In the genomic region with DNA sequence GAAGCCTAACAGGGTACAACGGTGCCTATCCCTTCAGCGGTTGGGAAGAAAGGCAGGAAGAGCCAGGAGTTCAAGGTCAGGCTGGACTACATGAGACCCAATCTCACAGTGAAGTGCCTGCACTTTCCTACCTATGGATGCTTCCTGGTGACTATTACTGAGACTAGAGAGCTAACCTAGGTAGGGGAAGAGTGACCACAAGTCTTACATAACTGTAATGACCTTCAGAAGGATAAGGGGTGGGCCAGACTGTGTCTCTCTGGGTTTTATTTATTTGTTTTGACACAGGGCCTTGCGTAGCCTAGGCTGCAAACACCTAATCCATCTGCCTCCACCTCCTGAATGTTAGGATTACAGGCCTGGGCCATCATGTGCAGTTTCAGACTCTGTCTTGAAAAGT, we compare ENCODE assay signal across 13 mouse cellular contexts. TPM values are rescaled to one million over a fixed set of nuclear protein-coding genes. Genes with fewer than 3 reads are reported as not detected.
DNase-seq lines count a peak whose midpoint lies in the region; ATAC-seq and TF ChIP-seq lines count a peak whose summit lies in the region.
"Had no signal": no experiment of that assay in that cellular context is flagged by ENCODE, and none has a peak within 500 bp of the region (broad histone marks: within the 10 kb centered on the region; RNA-seq: fewer than 3 reads in every experiment).

No protein-coding gene starts in this region.

- 0 out of 2 replicates have a peak overlapping the region, but pooled peaks have one; percentile 60 for H3K27ac ChIP-seq in heart, embryonic 10.5 days
- H3K27ac ChIP-seq in heart, embryonic 11.5 days (ENCODE audit: low read depth, low read length): no peak overlapping the region
- H3K27ac ChIP-seq in liver, embryonic 15.5 days (replicated peaks): 0 out of 2 replicates have a peak overlapping the region, but pooled peaks have one; percentile 14
- 0 out of 2 replicates have a peak overlapping the region, but pooled peaks have one; percentile 33 for H3K27ac ChIP-seq in intestine, embryonic 14.5 days (ENCODE audit: low read depth)
- peak overlapping the region; percentile 85 for H3K27ac ChIP-seq in liver, postnatal 0 days (ENCODE audit: low read depth)
- H3K27ac ChIP-seq: embryonic facial prominence, embryonic 12.5 days; heart, adult 2 months; limb, embryonic 15.5 days; midbrain, embryonic 12.5 days had no signal

- H3K9me3 ChIP-seq in heart, embryonic 10.5 days: no peaks in the 10 kb centered on the region
- H3K9me3 ChIP-seq in heart, embryonic 11.5 days (replicated peaks; ENCODE audit: control insufficient read depth, low read length): no peaks in the 10 kb centered on the region
- no peaks in the 10 kb centered on the region for H3K9me3 ChIP-seq in liver, embryonic 15.5 days (replicated peaks)
- H3K9me3 ChIP-seq in intestine, embryonic 14.5 days (ENCODE audit: control insufficient read depth, low read length): no peaks in the 10 kb centered on the region
- H3K9me3 ChIP-seq in liver, postnatal 0 days (ENCODE audit: low read length): no peaks in the 10 kb centered on the region
- H3K9me3 ChIP-seq: embryonic facial prominence, embryonic 12.5 days; heart, embryonic 15.5 days; limb, embryonic 15.5 days; midbrain, embryonic 12.5 days had no signal

- peaks cover 67% of the 10 kb centered on the region for H3K4me1 ChIP-seq in heart, embryonic 10.5 days
- peaks cover 33% of the 10 kb centered on the region for H3K4me1 ChIP-seq in heart, embryonic 11.5 days (ENCODE audit: control insufficient read depth, insufficient read depth, low read length)
- peaks cover 33% of the 10 kb centered on the region for H3K4me1 ChIP-seq in liver, embryonic 15.5 days (replicated peaks)
- peaks cover 40% of the 10 kb centered on the region for H3K4me1 ChIP-seq in intestine, embryonic 14.5 days (replicated peaks; ENCODE audit: control insufficient read depth, insufficient read depth, low read length)
- peaks cover 41% of the 10 kb centered on the region for H3K4me1 ChIP-seq in liver, postnatal 0 days (ENCODE audit: insufficient read depth)

- no peak overlapping the region for H3K4me3 ChIP-seq in heart, embryonic 10.5 days
- H3K4me3 ChIP-seq in heart, embryonic 11.5 days (ENCODE audit: low read depth, low read length): no peak overlapping the region
- H3K4me3 ChIP-seq in liver, embryonic 15.5 days (replicated peaks): no peak overlapping the region
- no peak overlapping the region for H3K4me3 ChIP-seq in intestine, embryonic 14.5 days (ENCODE audit: low read depth, low read length)
- no peak overlapping the region for H3K4me3 ChIP-seq in liver, postnatal 0 days (ENCODE audit: low read depth, low read length)
- H3K4me3 ChIP-seq: embryonic facial prominence, embryonic 12.5 days; heart, adult 2 months; heart, embryonic 15.5 days; midbrain, embryonic 12.5 days had no signal

- no peaks in the 10 kb centered on the region for H3K36me3 ChIP-seq in heart, embryonic 10.5 days
- no peaks in the 10 kb centered on the region for H3K36me3 ChIP-seq in heart, embryonic 11.5 days (ENCODE audit: control insufficient read depth, insufficient read depth, low read length)
- H3K36me3 ChIP-seq in liver, embryonic 15.5 days (replicated peaks): no peaks in the 10 kb centered on the region
- no peaks in the 10 kb centered on the region for H3K36me3 ChIP-seq in intestine, embryonic 14.5 days (ENCODE audit: control insufficient read depth, insufficient read depth, low read length)
- no peaks in the 10 kb centered on the region for H3K36me3 ChIP-seq in liver, postnatal 0 days (replicated peaks; ENCODE audit: insufficient read depth, low read length)
- H3K36me3 ChIP-seq: embryonic facial prominence, embryonic 12.5 days; heart, embryonic 15.5 days; limb, embryonic 15.5 days; midbrain, embryonic 12.5 days had no signal

- TF ChIP-seq EP300 in liver, postnatal 0 days (IDR thresholded peaks at IDR 0.05; ENCODE audit: low read depth): no peak

- peaks cover 86% of the 10 kb centered on the region for H3K27me3 ChIP-seq in heart, embryonic 10.5 days (ENCODE audit: insufficient read depth, poor library complexity, severe bottlenecking)
- H3K27me3 ChIP-seq in heart, embryonic 11.5 days (ENCODE audit: control insufficient read depth, insufficient read depth, low read length): peaks cover 35% of the 10 kb centered on the region
- peaks cover 84% of the 10 kb centered on the region for H3K27me3 ChIP-seq in liver, embryonic 15.5 days
- peaks cover 31% of the 10 kb centered on the region for H3K27me3 ChIP-seq in intestine, embryonic 14.5 days (replicated peaks; ENCODE audit: control insufficient read depth, insufficient read depth, low read length)
- peaks cover 35% of the 10 kb centered on the region for H3K27me3 ChIP-seq in liver, postnatal 0 days (ENCODE audit: insufficient read depth, low read length)

- TF ChIP-seq CTCF in liver, postnatal 0 days (IDR thresholded peaks at IDR 0.05; ENCODE audit: low read depth): no peak

- no peak for ATAC-seq in heart, embryonic 11.5 days (replicated peaks; ENCODE audit: insufficient number of reproducible peaks, low FRiP score, low TSS enrichment)
- no peak for ATAC-seq in liver, embryonic 15.5 days (ENCODE audit: insufficient read depth)
- no peak for ATAC-seq in intestine, embryonic 14.5 days (replicated peaks; ENCODE audit: low FRiP score, low TSS enrichment, low read depth)
- no peak for ATAC-seq in liver, postnatal 0 days

- DNase-seq in heart, embryonic 10.5 days (ENCODE audit: low spot score): no peak
- no peak for DNase-seq in liver
- no peak for DNase-seq in intestine, embryonic 14.5 days (ENCODE audit: low spot score)
- DNase-seq in liver, postnatal 0 days: no peak
- no peak for DNase-seq in layer of hippocampus, adult 9-10 months (ENCODE audit: low spot score)

- H3K4me2 ChIP-seq in heart, embryonic 11.5 days: no peak overlapping the region
- H3K4me2 ChIP-seq in liver, embryonic 15.5 days: no peak overlapping the region
- no peak overlapping the region for H3K4me2 ChIP-seq in intestine, embryonic 14.5 days (ENCODE audit: low read length)
- no peak overlapping the region for H3K4me2 ChIP-seq in liver, postnatal 0 days (ENCODE audit: low read depth, low read length)
- H3K4me2 ChIP-seq: heart, embryonic 15.5 days; midbrain, embryonic 12.5 days had no signal

- 74% methylated on average over 3 of the region's 3 CpGs for WGBS in heart, embryonic 10.5 days
- 59% methylated on average over 3 of the region's 3 CpGs for WGBS in heart, embryonic 11.5 days (ENCODE audit: insufficient replicate concordance)
- WGBS in liver, embryonic 15.5 days (ENCODE audit: insufficient replicate concordance): 44% methylated on average over 3 of the region's 3 CpGs
- 62% methylated on average over 3 of the region's 3 CpGs for WGBS in intestine, embryonic 14.5 days
- WGBS in liver, postnatal 0 days (ENCODE audit: insufficient replicate concordance): 54% methylated on average over 3 of the region's 3 CpGs

- H3K9ac ChIP-seq in heart, embryonic 11.5 days (ENCODE audit: low read depth, low read length): no peak overlapping the region
- no peak overlapping the region for H3K9ac ChIP-seq in liver, embryonic 15.5 days
- no peak overlapping the region for H3K9ac ChIP-seq in intestine, embryonic 14.5 days (ENCODE audit: low read length)
- H3K9ac ChIP-seq in liver, postnatal 0 days (replicated peaks): no peak overlapping the region
- H3K9ac ChIP-seq: embryonic facial prominence, embryonic 12.5 days; forebrain, postnatal 0 days; heart, embryonic 15.5 days; limb, embryonic 15.5 days; midbrain, embryonic 12.5 days had no signal

RNA-seq across cellular contexts. Expression of a gene that starts 6.3 kb away (rescaled TPM):
- polyA plus RNA-seq in heart, embryonic 10.5 days (2016; fragmentation: Nextera tagmentation; extraction: Ambion mirVana): 8.9 and 9.0 TPM in 2 replicates
- polyA plus RNA-seq in heart, embryonic 11.5 days (2014; fragmentation: Nextera tagmentation; extraction: Ambion mirVana): 6.3 and 7.7 TPM in 2 replicates
- 2.8 and 2.9 TPM in 2 replicates for polyA plus RNA-seq in liver, embryonic 15.5 days (2015; fragmentation: Nextera tagmentation; extraction: Ambion mirVana)
- 9.9 and 10.5 TPM in 2 replicates for polyA plus RNA-seq in intestine, embryonic 14.5 days (2014; fragmentation: Nextera tagmentation; extraction: Ambion mirVana)
- 2.8 and 4.7 TPM in 2 replicates for polyA plus RNA-seq in liver, postnatal 0 days (2015; fragmentation: Nextera tagmentation; extraction: Ambion mirVana)

RNA-seq across cellular contexts. Expression of a gene that starts 51.5 kb away (rescaled TPM):
- 9.1 and 9.7 TPM in 2 replicates for polyA plus RNA-seq in heart, embryonic 10.5 days (2016; fragmentation: Nextera tagmentation; extraction: Ambion mirVana)
- polyA plus RNA-seq in heart, embryonic 11.5 days (2014; fragmentation: Nextera tagmentation; extraction: Ambion mirVana): 6.7 and 7.8 TPM in 2 replicates
- polyA plus RNA-seq in liver, embryonic 15.5 days (2015; fragmentation: Nextera tagmentation; extraction: Ambion mirVana): 3.3 and 3.5 TPM in 2 replicates
- polyA plus RNA-seq in intestine, embryonic 14.5 days (2014; fragmentation: Nextera tagmentation; extraction: Ambion mirVana): 7.7 and 11.4 TPM in 2 replicates
- 3.1 and 3.9 TPM in 2 replicates for polyA plus RNA-seq in liver, postnatal 0 days (2015; fragmentation: Nextera tagmentation; extraction: Ambion mirVana)
